Mouse (Mus musculus): ENCODE data around the gene Ctcf. TPM values are rescaled to one million over a fixed set of nuclear protein-coding genes. Genes with fewer than 3 reads are reported as not detected.

The Ctcf gene
- total RNA-seq, 1 experiment from 2014 or later, result 202 TPM

- ATAC-seq (replicated peaks in 1 of 2; ENCODE audit: insufficient read depth in 1 of 2, low FRiP score in 2 of 2, low TSS enrichment in 1 of 2, low read depth in 1 of 2, poor library complexity in 2 of 2, severe bottlenecking in 2 of 2), result no peak
Observed at GRCm38 (mm10) chr8:105613037-105613436, 23.3 kb upstream of the Ctcf start.

- peak in 1 of 2 experiments; percentile 46; a peak in 2 of 4 replicates for ATAC-seq (replicated peaks in 1 of 2; ENCODE audit: insufficient read depth in 1 of 2, low FRiP score in 2 of 2, low TSS enrichment in 1 of 2, low read depth in 1 of 2, poor library complexity in 2 of 2, severe bottlenecking in 2 of 2)
Observed at GRCm38 (mm10) chr8:105613830-105614511, 22.4 kb upstream of the Ctcf start.

- ATAC-seq (replicated peaks in 1 of 2; ENCODE audit: insufficient read depth in 1 of 2, low FRiP score in 2 of 2, low TSS enrichment in 1 of 2, low read depth in 1 of 2, poor library complexity in 2 of 2, severe bottlenecking in 2 of 2), result no peak
Observed at GRCm38 (mm10) chr8:105615942-105616341, 20.4 kb upstream of the Ctcf start.

- no peak for ATAC-seq (replicated peaks in 1 of 2; ENCODE audit: insufficient read depth in 1 of 2, low FRiP score in 2 of 2, low TSS enrichment in 1 of 2, low read depth in 1 of 2, poor library complexity in 2 of 2, severe bottlenecking in 2 of 2)
Observed at GRCm38 (mm10) chr8:105617451-105618278, 18.7 kb upstream of the Ctcf start.

- no peak for ATAC-seq (replicated peaks in 1 of 2; ENCODE audit: insufficient read depth in 1 of 2, low FRiP score in 2 of 2, low TSS enrichment in 1 of 2, low read depth in 1 of 2, poor library complexity in 2 of 2, severe bottlenecking in 2 of 2)
Observed at GRCm38 (mm10) chr8:105618279-105618634, 18.1 kb upstream of the Ctcf start.

- no peak for ATAC-seq (replicated peaks in 1 of 2; ENCODE audit: insufficient read depth in 1 of 2, low FRiP score in 2 of 2, low TSS enrichment in 1 of 2, low read depth in 1 of 2, poor library complexity in 2 of 2, severe bottlenecking in 2 of 2)
Observed at GRCm38 (mm10) chr8:105618892-105619591, 17.3 kb upstream of the Ctcf start.

- ATAC-seq (replicated peaks in 1 of 2; ENCODE audit: insufficient read depth in 1 of 2, low FRiP score in 2 of 2, low TSS enrichment in 1 of 2, low read depth in 1 of 2, poor library complexity in 2 of 2, severe bottlenecking in 2 of 2), result no peak
Observed at GRCm38 (mm10) chr8:105620211-105620610, 16.2 kb upstream of the Ctcf start.

- no peak for ATAC-seq (replicated peaks in 1 of 2; ENCODE audit: insufficient read depth in 1 of 2, low FRiP score in 2 of 2, low TSS enrichment in 1 of 2, low read depth in 1 of 2, poor library complexity in 2 of 2, severe bottlenecking in 2 of 2)
Observed at GRCm38 (mm10) chr8:105620946-105621720, 15.2 kb upstream of the Ctcf start.

- ATAC-seq (replicated peaks in 1 of 2; ENCODE audit: insufficient read depth in 1 of 2, low FRiP score in 2 of 2, low TSS enrichment in 1 of 2, low read depth in 1 of 2, poor library complexity in 2 of 2, severe bottlenecking in 2 of 2), result no peak
Observed at GRCm38 (mm10) chr8:105621841-105622240, 14.5 kb upstream of the Ctcf start.

- ATAC-seq (replicated peaks in 1 of 2; ENCODE audit: insufficient read depth in 1 of 2, low FRiP score in 2 of 2, low TSS enrichment in 1 of 2, low read depth in 1 of 2, poor library complexity in 2 of 2, severe bottlenecking in 2 of 2), result peak; percentile 82 to 85
Observed at GRCm38 (mm10) chr8:105622421-105622920, 13.9 kb upstream of the Ctcf start.

GRCm38 (mm10) chr8:105623118-105623517, 13.2 kb upstream of the Ctcf start:
- peak; percentile 76 to 77 for ATAC-seq (replicated peaks in 1 of 2; ENCODE audit: insufficient read depth in 1 of 2, low FRiP score in 2 of 2, low TSS enrichment in 1 of 2, low read depth in 1 of 2, poor library complexity in 2 of 2, severe bottlenecking in 2 of 2)

- no peak for ATAC-seq (replicated peaks in 1 of 2; ENCODE audit: insufficient read depth in 1 of 2, low FRiP score in 2 of 2, low TSS enrichment in 1 of 2, low read depth in 1 of 2, poor library complexity in 2 of 2, severe bottlenecking in 2 of 2)
Observed at GRCm38 (mm10) chr8:105623679-105624245, 12.6 kb upstream of the Ctcf start.

- no peak for ATAC-seq (replicated peaks in 1 of 2; ENCODE audit: insufficient read depth in 1 of 2, low FRiP score in 2 of 2, low TSS enrichment in 1 of 2, low read depth in 1 of 2, poor library complexity in 2 of 2, severe bottlenecking in 2 of 2)
Observed at GRCm38 (mm10) chr8:105624401-105624800, 12.0 kb upstream of the Ctcf start.

- no peak for ATAC-seq (replicated peaks in 1 of 2; ENCODE audit: insufficient read depth in 1 of 2, low FRiP score in 2 of 2, low TSS enrichment in 1 of 2, low read depth in 1 of 2, poor library complexity in 2 of 2, severe bottlenecking in 2 of 2)
Observed at GRCm38 (mm10) chr8:105624831-105625230, 11.5 kb upstream of the Ctcf start.

- ATAC-seq (replicated peaks in 1 of 2; ENCODE audit: insufficient read depth in 1 of 2, low FRiP score in 2 of 2, low TSS enrichment in 1 of 2, low read depth in 1 of 2, poor library complexity in 2 of 2, severe bottlenecking in 2 of 2), result no peak
Observed at GRCm38 (mm10) chr8:105626086-105626485, 10.3 kb upstream of the Ctcf start.

- no peak for ATAC-seq (replicated peaks in 1 of 2; ENCODE audit: insufficient read depth in 1 of 2, low FRiP score in 2 of 2, low TSS enrichment in 1 of 2, low read depth in 1 of 2, poor library complexity in 2 of 2, severe bottlenecking in 2 of 2)
Observed at GRCm38 (mm10) chr8:105629337-105629736, 7.0 kb upstream of the Ctcf start.

All from hematopoietic stem cell, adult 5-6 weeks (primary cell).